8 mouse cellular contexts compared by ENCODE assay signal in genomic region chr6:142964531-142965385, GRCm38 (mm10). TPM values are rescaled to one million over a fixed set of nuclear protein-coding genes. Genes with fewer than 3 reads are reported as not detected.
DNase-seq lines count a peak whose midpoint lies in the region; ATAC-seq and TF ChIP-seq lines count a peak whose summit lies in the region.

No protein-coding gene starts in this region.

- peak overlapping the region; percentile 75 for H3K4me2 ChIP-seq in forebrain, embryonic 13.5 days
- peak overlapping the region; percentile 77 for H3K4me2 ChIP-seq in hindbrain, embryonic 12.5 days (replicated peaks)
- H3K4me2 ChIP-seq in lung, embryonic 14.5 days: peak overlapping the region; percentile 99

- H3K27me3 ChIP-seq in E14TG2a.4 (ENCODE audit: insufficient read depth, low read length): peaks cover 19% of the 10 kb centered on the region
- no peaks in the 10 kb centered on the region for H3K27me3 ChIP-seq in forebrain, embryonic 13.5 days
- no peaks in the 10 kb centered on the region for H3K27me3 ChIP-seq in hindbrain, embryonic 12.5 days
- H3K27me3 ChIP-seq in lung, embryonic 14.5 days (ENCODE audit: insufficient read depth, low read length): peaks cover 18% of the 10 kb centered on the region; the same call in 1 of the 2 replicates

- ATAC-seq in forebrain, embryonic 13.5 days: peak; percentile 91
- ATAC-seq in hindbrain, embryonic 12.5 days (ENCODE audit: low FRiP score): peak; percentile 92
- peak; percentile 92 for ATAC-seq in lung, embryonic 14.5 days (ENCODE audit: insufficient read depth)

- WGBS in forebrain, embryonic 13.5 days: under 1% methylated on average over 33 of the region's 39 CpGs
- WGBS in hindbrain, embryonic 12.5 days: under 1% methylated on average over 39 of the region's 39 CpGs
- WGBS in lung, embryonic 14.5 days: under 1% methylated on average over 39 of the region's 39 CpGs

- peak; percentile 60 for DNase-seq in c-Kit-positive CD71-negative TER-119-negative erythroid progenitor cells, embryonic 14.5 days (ENCODE audit: low read depth)
- peak; percentile 91 for DNase-seq in layer of hippocampus, adult 9-11 months
- peak; percentile 93 for DNase-seq in lung, embryonic 14.5 days
- DNase-seq in ovary, adult 18-20 months (ENCODE audit: low spot score): peak; percentile 79
- peak; percentile 86 to 88 for DNase-seq in thymus, postnatal 10 days (ENCODE audit: low spot score in 2 of 2)

- H3K9ac ChIP-seq in forebrain, embryonic 13.5 days: peak overlapping the region; percentile 84
- H3K9ac ChIP-seq in hindbrain, embryonic 12.5 days: peak overlapping the region; percentile 86
- peak overlapping the region; percentile 40 for H3K9ac ChIP-seq in lung, embryonic 14.5 days

- peak overlapping the region; percentile 88 for H3K4me3 ChIP-seq in E14TG2a.4 (replicated peaks; ENCODE audit: low read length)
- peak overlapping the region; percentile 69 for H3K4me3 ChIP-seq in forebrain, embryonic 13.5 days
- peak overlapping the region; percentile 65 for H3K4me3 ChIP-seq in hindbrain, embryonic 12.5 days
- peak overlapping the region; percentile 56 for H3K4me3 ChIP-seq in lung, embryonic 14.5 days (ENCODE audit: low read depth, low read length)

- peak; percentile 27 for TF ChIP-seq CTCF in E14TG2a.4 (conservative IDR thresholded peaks at IDR 0.05; ENCODE audit: low read length)
- peak; percentile 84 for TF ChIP-seq CTCF in lung, embryonic 14.5 days (IDR thresholded peaks at IDR 0.05; ENCODE audit: low read depth)

- H3K9me3 ChIP-seq in E14TG2a.4 (ENCODE audit: low read length): peaks cover 6% of the 10 kb centered on the region
- H3K9me3 ChIP-seq in forebrain, embryonic 13.5 days (replicated peaks): no peaks in the 10 kb centered on the region
- H3K9me3 ChIP-seq in hindbrain, embryonic 12.5 days (replicated peaks): 0 out of 2 replicates have a peak, but pooled peaks cover 5% of the 10 kb centered on the region
- H3K9me3 ChIP-seq in lung, embryonic 14.5 days (ENCODE audit: low read depth, low read length): no peaks in the 10 kb centered on the region

- H3K27ac ChIP-seq in forebrain, embryonic 13.5 days: peak overlapping the region; percentile 96
- H3K27ac ChIP-seq in hindbrain, embryonic 12.5 days: peak overlapping the region; percentile 93
- H3K27ac ChIP-seq in lung, embryonic 14.5 days (ENCODE audit: low read depth): no peak overlapping the region

- peaks cover 12% of the 10 kb centered on the region for H3K36me3 ChIP-seq in E14TG2a.4 (ENCODE audit: insufficient read depth, low read length)
- peaks cover 3% of the 10 kb centered on the region; the same call in 1 of the 2 replicates for H3K36me3 ChIP-seq in forebrain, embryonic 13.5 days (ENCODE audit: poor library complexity, severe bottlenecking)
- 0 out of 2 replicates have a peak, but pooled peaks cover 5% of the 10 kb centered on the region for H3K36me3 ChIP-seq in hindbrain, embryonic 12.5 days
- no peaks in the 10 kb centered on the region for H3K36me3 ChIP-seq in lung, embryonic 14.5 days (ENCODE audit: insufficient read depth)

- H3K4me1 ChIP-seq in E14TG2a.4 (replicated peaks; ENCODE audit: low read depth, low read length): peaks cover 53% of the 10 kb centered on the region
- H3K4me1 ChIP-seq in forebrain, embryonic 13.5 days: peaks cover 32% of the 10 kb centered on the region
- H3K4me1 ChIP-seq in hindbrain, embryonic 12.5 days: peaks cover 35% of the 10 kb centered on the region
- H3K4me1 ChIP-seq in lung, embryonic 14.5 days (ENCODE audit: insufficient read depth): no peaks in the 10 kb centered on the region

RNA-seq across cellular contexts. Expression of gene St8sia1, which starts 0.5 kb away (rescaled TPM):
- polyA plus RNA-seq in forebrain, embryonic 13.5 days (2015; fragmentation: Nextera tagmentation; extraction: Ambion mirVana): 4.2 and 4.8 TPM in 2 replicates
- 9.1 TPM in 2 replicates for polyA plus RNA-seq in hindbrain, embryonic 12.5 days (2016; fragmentation: Nextera tagmentation; extraction: Ambion mirVana)
- polyA plus RNA-seq in lung, embryonic 14.5 days (2014; fragmentation: Nextera tagmentation; extraction: Ambion mirVana): 0.07 and 0.39 TPM in 2 replicates
